Mouse (Mus musculus) hindbrain, embryonic 12.5 days (tissue): ENCODE measurements around the gene Zswim5. TPM values are rescaled to one million over a fixed set of nuclear protein-coding genes. Genes with fewer than 3 reads are reported as not detected.

Source experiments
- ATAC-seq: fragments of 200-750 bp; cut with Nextera tagmentation; 2 replicates; pipeline ENCODE4 v1.8.0; 2017; ENCODE audit warnings: moderate TSS enrichment; ENCODE audit not compliant: low FRiP score
- H3K27ac ChIP-seq: fragments of 300-500 bp; sonication (generic); 2 replicates; pipeline ENCODE4 v1.5.1; 2016; ENCODE audit warnings: mild to moderate bottlenecking
- H3K27me3 ChIP-seq: fragments of 300-500 bp; sonication (generic); 2 replicates; pipeline ENCODE4 v1.6.1; 2016; ENCODE audit warnings: mild to moderate bottlenecking
- H3K36me3 ChIP-seq: fragments of 300-500 bp; sonication (generic); 2 replicates; pipeline ENCODE4 v1.6.1; 2016; ENCODE audit warnings: mild to moderate bottlenecking
- H3K4me1 ChIP-seq: fragments of 300-500 bp; sonication (generic); 2 replicates; pipeline ENCODE4 v1.6.1; 2016
- H3K4me2 ChIP-seq: fragments of 300-500 bp; sonication (generic); replicated peaks from 2 replicates; pipeline ENCODE4 v1.6.1; 2016; ENCODE audit warnings: mild to moderate bottlenecking
- H3K4me3 ChIP-seq: fragments of 300-500 bp; sonication (generic); 2 replicates; pipeline ENCODE4 v1.5.1; 2016; ENCODE audit warnings: mild to moderate bottlenecking
- H3K9ac ChIP-seq: fragments of 300-500 bp; sonication (generic); 2 replicates; pipeline ENCODE4 v1.6.1; 2016; ENCODE audit warnings: mild to moderate bottlenecking, moderate library complexity
- H3K9me3 ChIP-seq: fragments of 300-500 bp; sonication (generic); replicated peaks from 2 replicates; pipeline ENCODE4 v1.6.1; 2016; ENCODE audit warnings: mild to moderate bottlenecking
- WGBS: fragments of 180-500 bp; shearing (Covaris S2); methylation state at CpG from one replicate; pipeline ENCODE4 v1.1.7; 2016; 5-methylcytosine and 5-hydroxymethylcytosine counted together
- polyA plus RNA-seq: library from polyadenylated mRNA; unstranded; fragments of >200 nt; fragmentation: Nextera tagmentation; extraction: Ambion mirVana; gene quantifications from 2 replicates; pipeline ENCODE4 v1.2.1, GENCODE M21; 2016

The Zswim5 gene
- polyA plus RNA-seq, 1 experiment from 2014 or later, result 8.5 TPM

DNA sequence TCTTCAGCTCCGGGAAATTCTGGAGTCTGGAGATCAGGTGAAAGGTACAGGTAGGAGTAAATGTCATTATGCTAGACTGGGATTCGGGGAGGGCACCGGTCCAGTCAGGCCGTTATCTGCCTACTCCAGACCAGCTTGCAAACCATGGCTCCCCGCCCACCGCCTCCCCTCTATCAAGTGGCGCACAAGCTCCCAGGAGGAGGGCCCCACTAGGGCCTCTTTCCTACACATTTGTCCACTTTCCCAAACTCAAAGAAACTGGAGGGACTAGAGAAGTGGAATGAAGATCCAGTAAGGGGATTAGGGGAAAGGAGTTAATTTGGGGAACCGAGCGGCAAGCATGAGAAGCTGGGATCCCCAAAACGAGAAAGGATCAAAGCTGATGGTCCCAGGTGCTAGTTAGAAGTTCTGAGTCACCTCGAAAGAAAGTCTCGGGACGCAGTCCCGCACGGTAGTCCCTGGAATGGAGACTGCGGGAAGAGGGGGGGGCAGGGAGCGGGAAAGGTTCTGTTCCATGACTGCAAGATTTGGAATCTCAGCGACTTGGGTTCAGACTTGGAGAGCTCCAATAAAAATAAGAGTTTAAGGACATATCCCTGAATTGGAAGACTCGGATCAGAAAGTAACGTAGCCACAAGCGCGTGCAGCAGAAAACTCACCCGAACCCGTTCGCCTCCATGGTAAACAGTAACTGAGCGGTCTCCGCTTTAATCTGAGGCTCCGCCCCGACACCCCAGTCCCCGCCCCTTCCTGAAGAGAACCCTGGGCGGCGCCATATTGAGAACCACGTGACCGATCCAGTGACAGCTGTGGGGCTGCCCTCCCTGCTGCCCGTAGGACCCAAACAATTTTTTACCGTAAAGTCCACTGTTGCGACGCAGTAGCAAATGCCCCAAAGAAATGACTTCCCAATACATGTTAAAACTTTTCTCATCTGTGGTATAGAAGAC lies 116.8 kb downstream of the Zswim5 start, which contains the start of gene Urod:
TSS of gene Urod (minus strand) at position 742 of the 950 bp plus-strand sequence.
- H3K4me3 ChIP-seq, result peak within 1 kb of the TSS; percentile 95
- 0 out of 2 replicates have a peak, but pooled peaks cover 2% of the 10 kb centered on the region for H3K27me3 ChIP-seq
- H3K4me1 ChIP-seq, result peaks cover 31% of the 10 kb centered on the region
- H3K4me2 ChIP-seq, result peak within 1 kb of the TSS; percentile 95
- peaks cover 14% of the 10 kb centered on the region for H3K36me3 ChIP-seq
- H3K27ac ChIP-seq, result peak within 1 kb of the TSS; percentile 89
- H3K9ac ChIP-seq, result peak within 1 kb of the TSS; percentile 82
- 2% methylated on average over 38 of the region's 38 CpGs for WGBS
- no peaks in the 10 kb centered on the region for H3K9me3 ChIP-seq
- peak; percentile 90 for ATAC-seq

DNA sequence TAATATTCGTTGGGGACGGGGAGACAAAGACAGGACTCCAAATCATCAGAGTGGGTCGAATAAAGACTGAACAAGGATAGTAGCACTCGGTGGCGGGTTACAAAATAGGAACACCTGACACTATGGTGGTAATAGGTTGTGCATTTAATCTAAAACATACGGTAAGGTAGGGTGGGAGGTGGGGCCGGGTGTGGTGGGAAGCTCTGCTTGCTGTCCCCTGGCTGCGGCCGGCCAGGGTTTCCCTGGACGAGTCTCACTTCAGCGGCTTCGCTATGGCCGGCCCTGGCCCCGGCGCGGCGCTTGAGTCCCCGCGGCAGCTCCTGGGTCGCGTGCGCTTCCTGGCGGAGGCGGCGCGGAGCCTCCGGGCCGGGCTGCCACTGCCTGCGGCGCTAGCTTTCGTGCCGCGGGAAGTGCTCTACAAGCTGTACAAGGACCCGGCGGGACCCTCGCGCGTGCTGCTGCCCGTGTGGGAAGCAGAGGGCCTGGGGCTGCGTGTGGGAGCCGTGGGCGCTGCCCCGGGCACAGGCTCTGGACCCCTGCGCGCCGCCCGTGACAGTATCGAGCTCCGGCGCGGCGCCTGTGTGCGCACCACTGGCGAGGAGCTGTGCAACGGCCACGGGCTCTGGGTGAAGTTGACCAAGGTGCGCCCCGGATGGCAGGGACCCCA lies 118.1 kb downstream of the Zswim5 start, which contains the start of gene Hectd3:
TSS of gene Hectd3 (plus strand) at position 187 of the 667 bp plus-strand sequence.
- Histone ChIP-seq H3K36me3 (peaks cover 20% of the 10 kb centered on the region), H3K4me3 (peak within 1 kb of the TSS; percentile 95), H3K4me2 (peak within 1 kb of the TSS; percentile 95), H3K9ac (peak within 1 kb of the TSS; percentile 82), H3K27ac (peak within 1 kb of the TSS; percentile 89), H3K4me1 (peaks cover 31% of the 10 kb centered on the region), H3K9me3 (no peaks in the 10 kb centered on the region), H3K27me3 (0 out of 2 replicates have a peak, but pooled peaks cover 2% of the 10 kb centered on the region)
- 1% methylated on average over 52 of the region's 58 CpGs for WGBS
- peak; percentile 64 for ATAC-seq

DNA sequence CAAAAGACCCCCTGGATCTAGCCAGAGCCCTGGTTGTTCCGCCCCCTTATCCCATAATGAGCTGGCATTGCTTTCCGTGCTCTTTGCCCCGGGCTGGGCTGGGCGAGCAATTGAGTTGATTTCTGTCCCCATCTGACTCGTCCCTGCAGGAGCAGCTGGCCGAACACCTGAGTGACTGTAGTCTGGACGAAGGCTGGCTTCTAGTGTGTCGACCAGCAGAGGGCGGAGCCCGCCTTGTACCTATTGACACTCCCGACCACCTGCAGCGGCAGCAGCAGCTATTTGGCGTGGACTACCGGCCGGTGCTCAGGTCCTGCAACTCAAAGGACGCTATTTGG lies 118.6 kb downstream of the Zswim5 start:
- Histone ChIP-seq H3K36me3 (peaks cover 25% of the 10 kb centered on the region), H3K4me2 (peak overlapping the region; percentile 95), H3K9me3 (no peaks in the 10 kb centered on the region), H3K27me3 (0 out of 2 replicates have a peak, but pooled peaks cover 2% of the 10 kb centered on the region), H3K4me1 (peaks cover 31% of the 10 kb centered on the region), H3K9ac (peak overlapping the region; percentile 82), H3K4me3 (peak overlapping the region; percentile 95), H3K27ac (peak overlapping the region; percentile 89; the same call in 1 of the 2 replicates)
- WGBS, result under 1% methylated on average over 16 of the region's 16 CpGs
- ATAC-seq, result peak; percentile 5; the same call in 1 of the 2 replicates

DNA sequence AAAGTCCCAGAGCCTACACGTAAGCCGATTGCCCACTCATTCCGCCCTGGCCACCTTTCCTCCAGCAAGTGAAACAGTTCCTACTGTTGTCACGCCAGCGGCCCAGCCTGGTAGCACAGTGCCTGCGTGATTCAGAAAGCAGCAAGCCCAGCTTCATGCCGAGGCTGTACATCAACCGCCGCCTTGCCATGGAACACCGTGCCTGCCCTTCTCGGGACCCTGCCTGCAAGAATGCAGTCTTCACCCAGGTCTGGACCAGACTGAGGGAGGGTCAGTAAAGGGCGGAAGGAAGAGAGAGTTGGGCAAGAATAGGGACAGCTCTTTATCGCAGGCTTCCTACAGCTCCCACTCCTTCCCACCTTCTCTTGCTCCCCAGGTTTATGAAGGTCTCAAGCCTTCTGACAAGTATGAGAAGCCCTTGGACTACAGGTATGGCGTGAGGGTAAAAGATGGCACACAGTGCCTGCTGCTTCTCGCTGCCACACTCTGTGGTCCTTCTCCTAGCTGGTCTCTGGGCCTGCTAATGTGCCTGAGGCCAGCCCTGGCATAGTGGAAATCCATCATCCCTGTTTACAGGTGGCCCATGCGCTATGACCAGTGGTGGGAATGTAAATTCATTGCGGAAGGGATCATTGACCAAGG lies 122.5 kb downstream of the Zswim5 start:
- Histone ChIP-seq H3K4me2 (no peak overlapping the region), H3K27ac (no peak overlapping the region), H3K27me3 (0 out of 2 replicates have a peak, but pooled peaks cover 2% of the 10 kb centered on the region), H3K36me3 (peaks cover 49% of the 10 kb centered on the region), H3K4me3 (no peak overlapping the region), H3K9me3 (no peaks in the 10 kb centered on the region), H3K9ac (no peak overlapping the region), H3K4me1 (peaks cover 20% of the 10 kb centered on the region)
- WGBS, result 93% methylated on average over 17 of the region's 17 CpGs
- ATAC-seq, result no peak

DNA sequence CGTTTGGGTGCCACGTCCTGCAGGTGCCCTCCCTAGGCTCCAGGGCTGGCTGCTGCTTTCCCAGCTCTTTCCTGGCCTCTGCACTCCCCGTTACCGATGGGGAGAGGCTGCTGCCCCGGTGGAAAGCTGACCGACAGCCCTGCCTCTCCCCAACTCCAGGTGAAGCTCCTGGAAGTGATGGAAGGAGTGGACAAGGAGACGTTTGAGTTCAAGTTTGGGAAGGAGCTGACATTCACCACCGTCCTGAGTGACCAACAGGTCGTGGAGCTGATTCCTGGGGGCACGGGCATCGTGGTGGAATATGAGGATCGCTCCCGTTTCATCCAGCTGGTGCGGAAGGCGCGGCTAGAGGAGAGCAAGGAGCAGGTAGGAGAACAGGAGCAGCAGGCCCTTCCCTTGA lies 124.8 kb downstream of the Zswim5 start:
- no peaks in the 10 kb centered on the region for H3K9me3 ChIP-seq
- no peak overlapping the region for H3K4me3 ChIP-seq
- H3K4me1 ChIP-seq, result 0 out of 2 replicates have a peak, but pooled peaks cover 2% of the 10 kb centered on the region
- no peak overlapping the region for H3K27ac ChIP-seq
- WGBS, result 87% methylated on average over 16 of the region's 16 CpGs
- no peaks in the 10 kb centered on the region for H3K27me3 ChIP-seq
- H3K36me3 ChIP-seq, result peaks cover 49% of the 10 kb centered on the region
- ATAC-seq, result no peak
- H3K9ac ChIP-seq, result no peak overlapping the region
- H3K4me2 ChIP-seq, result no peak overlapping the region

DNA sequence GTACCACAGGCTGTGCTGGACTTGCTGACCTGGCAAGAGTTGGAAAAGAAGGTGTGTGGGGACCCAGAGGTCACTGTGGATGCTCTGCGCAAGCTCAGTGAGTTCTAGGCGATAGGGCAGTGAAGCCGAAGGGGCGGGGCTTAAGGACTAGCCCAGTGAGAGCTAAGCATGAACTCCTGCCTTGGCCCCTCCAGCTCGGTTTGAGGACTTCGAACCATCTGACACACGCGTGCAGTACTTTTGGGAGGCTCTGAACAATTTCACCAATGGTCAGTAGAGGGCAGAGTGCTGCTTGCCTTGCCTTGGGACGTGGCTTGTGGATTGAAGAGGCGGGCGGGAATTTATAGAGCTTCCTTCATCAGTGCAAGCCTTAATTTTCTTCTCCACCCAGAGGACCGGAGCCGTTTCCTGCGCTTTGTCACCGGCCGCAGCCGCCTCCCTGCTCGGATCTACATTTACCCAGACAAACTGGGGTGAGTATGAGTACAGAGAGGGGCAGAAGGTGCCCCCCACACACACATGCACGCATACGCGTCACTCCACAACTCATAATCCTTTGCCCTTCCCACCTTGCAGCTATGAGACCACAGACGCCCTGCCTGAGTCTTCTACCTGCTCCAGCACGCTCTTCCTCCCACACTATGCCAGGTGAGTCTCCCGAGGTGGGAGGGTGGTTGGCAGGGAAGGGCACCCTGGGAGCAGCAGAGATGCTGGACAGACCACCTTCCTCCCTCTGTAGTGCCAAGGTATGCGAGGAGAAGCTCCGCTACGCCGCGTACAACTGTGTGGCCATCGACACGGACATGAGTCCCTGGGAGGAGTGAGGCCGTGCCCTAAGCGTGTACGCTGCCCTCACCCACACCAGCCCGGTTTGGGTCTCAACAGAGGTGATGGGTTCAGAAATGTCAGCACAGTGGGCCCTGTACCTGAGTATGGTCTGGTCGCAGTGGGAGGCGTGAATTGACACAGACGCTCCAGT lies 125.7 kb downstream of the Zswim5 start:
- Histone ChIP-seq H3K4me2 (no peak overlapping the region), H3K9ac (no peak overlapping the region)
- WGBS, result 61% methylated on average over 38 of the region's 38 CpGs

DNA sequence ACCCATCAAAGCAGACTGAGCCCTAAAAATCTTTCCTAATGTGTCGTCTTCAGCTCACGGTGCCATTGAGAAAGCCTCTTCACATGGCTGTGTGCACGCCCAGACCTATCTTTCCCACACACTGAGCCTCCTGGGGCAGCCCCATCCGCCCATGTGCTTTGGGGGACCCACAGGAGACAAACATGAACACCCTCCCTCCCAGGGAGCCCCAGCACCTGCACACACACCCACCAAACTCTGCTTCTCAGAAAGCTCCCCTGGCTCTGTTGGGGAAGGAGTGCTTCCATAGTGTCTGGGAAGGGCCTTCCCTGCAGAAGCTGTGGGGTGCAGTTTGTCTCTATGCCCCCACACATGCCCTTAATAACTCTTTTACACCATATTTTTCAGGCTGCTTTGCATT lies 127.5 kb downstream of the Zswim5 start:
- 84% methylated on average over 4 of the region's 4 CpGs for WGBS
- Histone ChIP-seq H3K36me3 (peaks cover 35% of the 10 kb centered on the region), H3K27me3 (no peaks in the 10 kb centered on the region)

More for the DNA sequence above, 125.7 kb downstream of the Zswim5 start:
- H3K9me3 ChIP-seq, result no peaks in the 10 kb centered on the region
- no peak overlapping the region for H3K27ac ChIP-seq
- H3K27me3 ChIP-seq, result no peaks in the 10 kb centered on the region
- ATAC-seq, result peak; percentile 44; the same call in 1 of the 2 replicates
- peaks cover 49% of the 10 kb centered on the region for H3K36me3 ChIP-seq
- H3K4me1 ChIP-seq, result 0 out of 2 replicates have a peak, but pooled peaks cover 2% of the 10 kb centered on the region
- H3K4me3 ChIP-seq, result no peak overlapping the region

DNA sequence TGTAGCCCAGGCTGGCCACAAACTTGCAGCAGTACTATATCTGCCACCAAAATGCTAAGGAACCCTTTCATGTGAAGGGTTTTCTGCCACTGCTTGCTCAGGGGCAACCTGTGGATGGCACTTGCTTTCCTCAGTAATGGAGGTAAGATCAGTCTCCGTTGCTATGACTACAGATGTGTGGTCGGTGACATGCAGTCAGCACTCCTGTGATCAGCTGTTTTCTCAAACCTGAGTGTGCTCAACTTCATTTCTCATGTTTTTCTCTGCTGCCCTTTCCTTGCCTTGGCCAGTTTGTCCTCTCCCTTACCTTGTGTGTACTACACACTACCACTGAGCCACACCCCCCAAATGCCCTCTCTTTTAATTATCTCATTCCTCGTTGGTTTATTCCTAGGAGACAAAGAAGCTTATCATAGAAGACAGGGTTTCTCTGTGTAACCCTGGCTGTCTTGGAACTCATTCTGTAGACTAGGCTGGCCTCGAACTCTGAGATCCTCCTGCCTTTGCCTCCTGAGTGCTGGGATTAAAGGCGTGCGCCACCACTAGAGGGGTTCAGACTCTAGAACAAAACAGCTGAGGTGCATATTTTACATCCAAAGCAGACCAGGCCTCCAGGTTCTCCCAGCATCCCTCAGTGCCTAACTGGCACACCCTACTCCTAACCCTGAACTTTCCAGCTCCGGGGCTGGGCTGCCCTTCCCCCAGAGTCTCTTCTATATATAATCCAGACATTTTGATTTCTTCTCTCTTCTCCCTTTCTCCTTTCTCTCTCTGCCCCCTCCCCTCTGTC lies 128.6 kb downstream of the Zswim5 start:
- Histone ChIP-seq H3K4me2 (no peak overlapping the region), H3K4me3 (no peak overlapping the region), H3K36me3 (peaks cover 23% of the 10 kb centered on the region), H3K4me1 (0 out of 2 replicates have a peak, but pooled peaks cover 2% of the 10 kb centered on the region), H3K9ac (no peak overlapping the region), H3K27ac (no peak overlapping the region), H3K9me3 (no peaks in the 10 kb centered on the region), H3K27me3 (no peaks in the 10 kb centered on the region)
- no peak for ATAC-seq
- 72% methylated on average over 7 of the region's 7 CpGs for WGBS

More for the DNA sequence above, 127.5 kb downstream of the Zswim5 start:
- no peak overlapping the region for H3K4me2 ChIP-seq
- ATAC-seq, result no peak
- H3K4me1 ChIP-seq, result 0 out of 2 replicates have a peak, but pooled peaks cover 2% of the 10 kb centered on the region
- no peak overlapping the region for H3K9ac ChIP-seq
- no peak overlapping the region for H3K4me3 ChIP-seq
- no peaks in the 10 kb centered on the region for H3K9me3 ChIP-seq
- H3K27ac ChIP-seq, result no peak overlapping the region

DNA sequence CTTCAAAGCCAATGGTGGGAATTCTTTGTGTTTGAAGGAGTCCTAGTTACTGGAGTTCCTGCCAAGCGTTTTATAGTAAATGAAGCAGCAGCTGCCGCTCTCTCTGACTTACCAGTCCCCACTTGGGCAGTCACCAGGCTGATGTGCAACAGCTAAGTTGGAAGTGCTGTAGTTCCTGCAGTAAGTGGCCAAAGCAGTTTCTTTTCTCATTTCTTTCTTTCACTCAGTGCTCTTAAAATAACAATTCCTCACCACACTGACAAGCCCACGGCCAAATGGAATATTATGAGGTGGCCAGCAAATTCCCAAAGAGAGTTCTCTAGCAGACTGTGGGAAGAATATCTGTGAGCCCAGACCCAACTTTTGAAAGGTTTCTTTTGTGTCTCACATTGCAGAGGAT lies 129.9 kb downstream of the Zswim5 start:
- Histone ChIP-seq H3K27ac (no peak overlapping the region), H3K4me2 (no peak overlapping the region), H3K36me3 (peaks cover 13% of the 10 kb centered on the region), H3K9me3 (no peaks in the 10 kb centered on the region), H3K9ac (no peak overlapping the region), H3K4me1 (0 out of 2 replicates have a peak, but pooled peaks cover 2% of the 10 kb centered on the region), H3K4me3 (no peak overlapping the region), H3K27me3 (no peaks in the 10 kb centered on the region)
- WGBS, result 77% methylated on average over 3 of the region's 3 CpGs
- ATAC-seq, result no peak

DNA sequence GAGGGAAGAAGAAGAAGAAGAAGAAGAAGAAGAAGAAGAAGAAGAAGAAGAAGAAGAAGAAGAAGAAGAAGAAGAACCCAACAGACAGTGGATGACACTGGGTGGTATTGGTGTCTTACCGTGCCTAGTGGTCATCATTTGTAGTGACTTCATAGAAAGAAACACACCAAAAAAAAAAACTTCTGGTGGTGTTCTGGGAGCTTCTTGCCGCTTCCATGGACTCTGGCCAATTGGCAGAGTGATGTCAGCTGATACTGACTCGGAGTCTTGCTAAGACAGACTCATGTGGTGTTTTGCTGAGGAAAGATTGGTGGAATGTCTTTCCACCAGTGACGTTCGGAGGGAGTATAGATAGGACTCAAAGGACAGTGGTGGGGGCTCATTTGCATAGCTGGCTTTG lies 133.1 kb downstream of the Zswim5 start:
- H3K4me3 ChIP-seq, result no peak overlapping the region
- ATAC-seq, result no peak
- H3K4me1 ChIP-seq, result no peaks in the 10 kb centered on the region
- H3K36me3 ChIP-seq, result no peaks in the 10 kb centered on the region; the same call in 1 of the 2 replicates
- WGBS, result 90% methylated on average over 5 of the region's 5 CpGs
- H3K9ac ChIP-seq, result no peak overlapping the region
- H3K27me3 ChIP-seq, result no peaks in the 10 kb centered on the region
- H3K27ac ChIP-seq, result no peak overlapping the region
- no peaks in the 10 kb centered on the region for H3K9me3 ChIP-seq
- no peak overlapping the region for H3K4me2 ChIP-seq
